Mouse (Mus musculus) embryonic facial prominence, embryonic 14.5 days (tissue): ENCODE results near the gene Olfr761. TPM values are rescaled to one million over a fixed set of nuclear protein-coding genes. Genes with fewer than 3 reads are reported as not detected.
A peak's percentile ranks its signal among the peaks of the same experiment; 100 is the strongest.
"Not testable (repeated sequence)": the region's sequence is repeated elsewhere in the genome, so short reads cannot be mapped to it uniquely, and the experiment has no call there.

ENCODE experiments used
- ATAC-seq: fragments of 200-750 bp; cut with Nextera tagmentation; 2 replicates; pipeline ENCODE4 v1.8.0; 2017; ENCODE audit warnings: low read depth, moderate number of reproducible peaks, moderate TSS enrichment
- DNase-seq: peaks from one replicate; pipeline ENCODE4 v3.0.0-alpha.2; 2015; ENCODE audit warnings: low spot score
- H3K27ac ChIP-seq: fragments of 300-500 bp; sonication (generic); replicated peaks from 2 replicates; pipeline ENCODE4 v1.5.1; 2014; ENCODE audit warnings: low read depth, mild to moderate bottlenecking, low read length, moderate library complexity
- H3K27me3 ChIP-seq: fragments of 300-500 bp; sonication (generic); replicated peaks from 2 replicates; pipeline ENCODE4 v1.6.1; 2014; ENCODE audit warnings: low read length; ENCODE audit not compliant: control insufficient read depth, insufficient read depth
- H3K36me3 ChIP-seq: fragments of 300-500 bp; sonication (generic); 2 replicates; pipeline ENCODE4 v1.6.1; 2014; ENCODE audit warnings: low read length, mixed read lengths; ENCODE audit not compliant: control insufficient read depth, insufficient read depth
- H3K4me1 ChIP-seq: fragments of 300-500 bp; sonication (generic); 2 replicates; pipeline ENCODE4 v1.6.1; 2014; ENCODE audit warnings: antibody characterized with exemption, low read length; ENCODE audit not compliant: control insufficient read depth, insufficient read depth
- H3K4me2 ChIP-seq: fragments of 300-500 bp; sonication (generic); 2 replicates; pipeline ENCODE4 v1.6.1; 2014; ENCODE audit warnings: low read depth, mild to moderate bottlenecking, low read length, moderate library complexity, mixed read lengths
- H3K4me3 ChIP-seq: fragments of 300-500 bp; sonication (generic); 2 replicates; pipeline ENCODE4 v1.5.1; 2014; ENCODE audit warnings: low read depth, mild to moderate bottlenecking, low read length
- H3K9ac ChIP-seq: fragments of 300-500 bp; sonication (generic); 2 replicates; pipeline ENCODE4 v1.6.1; 2014; ENCODE audit warnings: low read depth, mild to moderate bottlenecking, low read length, moderate library complexity, mixed read lengths
- H3K9me3 ChIP-seq: fragments of 300-500 bp; sonication (generic); 2 replicates; pipeline ENCODE4 v1.6.1; 2016; ENCODE audit warnings: low read length; ENCODE audit not compliant: control insufficient read depth
- WGBS: fragments of 180-500 bp; shearing (Covaris S2); extraction: QIAGEN DNeasy Blood & Tissue Kit; methylation state at CpG from one replicate; pipeline ENCODE4 v1.1.7; 2014; 5-methylcytosine and 5-hydroxymethylcytosine counted together
- polyA plus RNA-seq: library from polyadenylated mRNA; unstranded; fragments of >200 nt; fragmentation: Nextera tagmentation; extraction: Ambion mirVana; gene quantifications from 2 replicates; pipeline ENCODE4 v1.2.1, GENCODE M21; 2014

Olfr761 gene
- polyA plus RNA-seq, result not detected in 2 replicates

DNA sequence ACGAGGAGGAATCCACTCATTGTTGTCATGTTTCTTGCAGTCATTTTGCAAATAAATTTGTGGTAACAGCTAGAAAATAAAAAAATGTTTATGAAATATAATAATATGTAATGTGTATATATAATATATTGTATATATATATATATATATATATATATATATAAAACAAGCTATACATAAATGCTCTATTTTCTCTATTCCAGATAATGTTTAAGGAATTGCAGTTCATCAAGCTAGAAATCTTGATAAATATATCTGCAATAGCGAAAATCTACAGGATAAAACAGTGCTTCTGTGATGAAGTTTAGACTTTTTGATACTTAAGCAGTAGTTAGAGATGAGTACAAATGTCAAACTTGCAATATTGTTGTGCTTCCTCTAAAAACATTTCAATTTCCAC, at the start of gene Olfr761:
Olfr761 (minus strand) TSS at position 101 of the 400 bp plus-strand sequence.
- Histone ChIP-seq H3K9ac (no peak within 1 kb of the TSS), H3K27me3 (no peaks in the 10 kb centered on the region), H3K36me3 (no peaks in the 10 kb centered on the region), H3K27ac (no peak within 1 kb of the TSS), H3K9me3 (no peaks in the 10 kb centered on the region), H3K4me2 (no peak within 1 kb of the TSS), H3K4me1 (no peaks in the 10 kb centered on the region), H3K4me3 (no peak within 1 kb of the TSS)
- DNase-seq (no peak), ATAC-seq (no peak)
- 73% methylated on average over 2 of the region's 2 CpGs for WGBS

DNA sequence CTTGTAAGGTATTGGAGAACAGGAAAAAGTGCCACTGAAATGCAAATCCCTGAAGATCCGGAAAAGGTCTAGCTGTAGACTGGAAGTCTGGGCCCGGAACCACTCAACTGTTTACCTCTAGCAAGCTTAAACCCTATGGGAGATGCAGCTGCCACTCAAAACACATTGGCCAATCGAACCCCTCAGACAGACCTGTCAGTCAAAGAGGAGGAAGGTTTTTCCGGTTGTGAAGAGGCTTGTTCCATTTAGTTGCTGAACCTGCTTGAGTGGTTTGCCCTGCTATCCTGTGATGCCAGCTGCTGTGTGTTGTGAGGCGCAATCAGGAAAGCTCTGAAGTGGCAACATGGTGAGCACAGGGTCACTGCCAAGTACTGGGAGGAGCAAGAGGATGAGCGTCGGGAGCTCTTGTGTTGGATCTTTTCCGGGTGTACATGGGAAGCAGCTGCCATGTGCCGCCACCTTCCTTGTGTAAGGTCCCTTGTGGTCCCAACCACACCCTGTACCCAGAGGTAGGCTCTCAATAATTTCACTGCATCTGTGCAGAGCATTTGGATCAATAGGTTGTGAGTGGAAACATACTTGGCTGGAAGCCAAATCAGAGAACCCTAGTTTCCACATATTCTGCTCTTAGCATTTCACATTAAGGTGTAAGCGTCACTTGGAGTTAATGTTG, 42.9 kb upstream of the Olfr761 start:
- WGBS, result 62% methylated on average over 10 of the region's 10 CpGs
- ATAC-seq, result no peak
- DNase-seq, result peak; percentile 4

DNA sequence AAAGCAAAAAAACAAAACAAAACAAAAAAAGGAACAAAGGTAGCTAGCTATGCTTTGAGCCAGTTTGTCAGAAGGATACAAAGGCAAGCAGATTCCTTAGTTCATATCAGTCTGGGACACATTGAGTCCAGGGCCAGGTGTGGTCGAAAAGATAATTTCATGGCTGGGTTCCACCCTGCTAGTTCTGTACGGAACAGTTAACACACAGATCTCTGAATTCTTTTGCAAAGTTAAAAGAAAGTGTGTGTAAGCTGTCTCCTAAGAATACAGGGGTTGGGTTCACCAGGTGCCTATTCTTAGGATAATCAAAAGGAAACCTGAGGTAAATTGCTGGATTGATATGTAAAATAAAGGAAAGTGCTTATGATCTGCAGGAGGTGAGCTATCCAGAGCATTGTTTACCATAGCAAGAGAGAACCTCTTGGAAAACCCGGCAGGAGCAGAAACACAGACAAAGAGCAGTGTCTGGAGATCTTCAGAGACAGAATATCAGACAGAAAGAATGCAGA, 37.6 kb upstream of the Olfr761 start:
- no peak for ATAC-seq
- DNase-seq, result no peak
- H3K9me3 ChIP-seq, result no peaks in the 10 kb centered on the region; the same call in 1 of the 2 replicates
- no peak overlapping the region for H3K27ac ChIP-seq
- H3K27me3 ChIP-seq, result no peaks in the 10 kb centered on the region
- H3K9ac ChIP-seq, result no peak overlapping the region
- no peaks in the 10 kb centered on the region for H3K4me1 ChIP-seq
- no peak overlapping the region for H3K4me3 ChIP-seq
- WGBS, result 51% methylated on average over 3 of the region's 3 CpGs
- no peaks in the 10 kb centered on the region for H3K36me3 ChIP-seq
- H3K4me2 ChIP-seq, result no peak overlapping the region

More for the DNA sequence above, 42.9 kb upstream of the Olfr761 start:
- Histone ChIP-seq H3K9ac (no peak overlapping the region), H3K4me1 (no peaks in the 10 kb centered on the region), H3K4me3 (no peak overlapping the region), H3K36me3 (no peaks in the 10 kb centered on the region), H3K4me2 (no peak overlapping the region), H3K27ac (no peak overlapping the region), H3K27me3 (no peaks in the 10 kb centered on the region), H3K9me3 (no peaks in the 10 kb centered on the region; the same call in 1 of the 2 replicates)

DNA sequence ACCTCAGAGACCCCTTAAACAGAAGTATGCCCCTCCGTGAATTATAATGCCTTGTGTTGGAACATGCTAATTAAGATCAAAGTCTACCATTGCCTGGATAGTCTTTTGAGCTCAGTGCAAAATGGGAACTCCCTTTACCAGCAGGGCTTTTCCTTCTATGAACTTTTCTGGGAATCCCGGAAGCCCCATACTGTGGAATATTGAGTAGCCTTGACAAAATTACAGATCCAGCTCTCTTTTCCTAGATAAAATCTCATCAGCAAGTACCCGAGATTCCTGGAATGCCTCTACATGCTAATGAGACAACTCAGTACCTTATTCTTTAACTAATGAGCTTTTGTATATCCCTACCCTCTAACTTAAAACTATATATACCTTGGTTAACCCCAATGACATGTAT, 20.7 kb upstream of the Olfr761 start:
- H3K27me3 ChIP-seq, result no peaks in the 10 kb centered on the region
- WGBS, result 85% methylated on average over 3 of the region's 3 CpGs
- no peak overlapping the region for H3K4me3 ChIP-seq
- DNase-seq, result no peak
- H3K27ac ChIP-seq, result no peak overlapping the region
- H3K9me3 ChIP-seq, result no peaks in the 10 kb centered on the region
- H3K4me2 ChIP-seq, result no peak overlapping the region
- ATAC-seq, result no peak
- no peaks in the 10 kb centered on the region for H3K36me3 ChIP-seq
- H3K4me1 ChIP-seq, result no peaks in the 10 kb centered on the region
- no peak overlapping the region for H3K9ac ChIP-seq

DNA sequence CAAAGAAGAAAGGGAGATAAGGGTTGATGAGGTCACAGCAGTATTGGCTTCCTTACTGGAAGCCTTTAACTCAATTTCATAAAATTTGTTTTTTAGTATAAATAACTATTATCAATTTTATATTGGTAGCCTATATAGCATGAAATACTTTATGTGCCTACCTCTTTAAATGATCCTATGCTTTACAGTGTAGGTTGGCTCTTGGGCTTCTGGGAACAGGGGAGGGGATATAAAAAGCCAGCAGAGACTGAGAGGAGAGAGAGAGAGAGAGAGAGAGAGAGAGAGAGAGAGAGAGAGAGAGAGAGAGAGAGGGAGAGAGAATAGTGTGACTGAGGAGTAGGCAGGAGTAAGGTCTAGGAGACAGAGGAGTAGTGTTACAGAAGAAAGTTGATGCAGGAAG, 32.6 kb downstream of the Olfr761 start, which contains the start of gene Olfr128:
Olfr128 (plus strand) TSS at position 301 of the 400 bp plus-strand sequence.
- Histone ChIP-seq H3K27me3 (no peaks in the 10 kb centered on the region), H3K9me3 (no peaks in the 10 kb centered on the region), H3K9ac (no peak within 1 kb of the TSS), H3K4me3 (no peak within 1 kb of the TSS), H3K36me3 (no peaks in the 10 kb centered on the region), H3K27ac (no peak within 1 kb of the TSS), H3K4me1 (no peaks in the 10 kb centered on the region), H3K4me2 (no peak within 1 kb of the TSS)
- ATAC-seq (no peak), DNase-seq (no peak)

DNA sequence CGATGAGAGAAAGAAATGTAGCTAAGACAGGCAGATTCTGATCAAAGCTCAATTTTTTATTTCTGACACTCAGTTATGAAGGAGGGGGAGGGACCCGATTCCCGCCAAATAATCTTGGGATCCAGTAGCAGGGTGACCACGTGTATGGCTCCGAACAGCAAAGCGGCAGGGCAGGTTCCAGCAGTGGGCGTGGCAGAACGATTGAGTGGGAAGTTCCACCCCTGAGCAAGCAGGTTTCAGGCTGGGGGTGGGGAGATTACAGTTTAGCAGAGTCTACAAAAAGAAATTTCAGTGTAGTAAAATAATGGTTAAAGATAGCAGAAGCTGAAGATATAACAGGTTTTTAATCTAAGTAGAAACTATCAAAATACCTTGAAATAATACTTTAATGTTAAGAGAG, 46.1 kb downstream of the Olfr761 start:
- H3K4me2 ChIP-seq, DNase-seq, ATAC-seq, H3K4me3 ChIP-seq, H3K9me3 ChIP-seq, H3K4me1 ChIP-seq, H3K27me3 ChIP-seq, H3K36me3 ChIP-seq, H3K27ac ChIP-seq, H3K9ac ChIP-seq: not testable (repeated sequence)
- WGBS, result 67% methylated on average over 8 of the region's 8 CpGs

Other genes with a start within 250 kb of the Olfr761 start
- 0.17 TPM in 1 of 2 replicates, not detected in the other for gene Olfr120, start 231.3 kb downstream of the Olfr761 start, polyA plus RNA-seq
- gene Olfr121, start 204.2 kb downstream of the Olfr761 start, polyA plus RNA-seq, result 0.18 TPM in 1 of 2 replicates, not detected in the other
- gene Olfr122, start 184.5 kb downstream of the Olfr761 start, polyA plus RNA-seq, result not detected in 2 replicates
- gene Olfr123, start 159.6 kb downstream of the Olfr761 start, polyA plus RNA-seq, result not detected in 2 replicates
- 0.15 and 0.30 TPM in 2 replicates for gene Olfr124, start 153.2 kb downstream of the Olfr761 start, polyA plus RNA-seq
- not detected in 2 replicates for gene Olfr125, start 120.1 kb downstream of the Olfr761 start, polyA plus RNA-seq
- gene Olfr126, start 105.6 kb downstream of the Olfr761 start, polyA plus RNA-seq, result not detected in 2 replicates
- gene Olfr127, start 52.6 kb downstream of the Olfr761 start, polyA plus RNA-seq, result not detected in 2 replicates
- gene Olfr128, start 32.5 kb downstream of the Olfr761 start, polyA plus RNA-seq, result not detected in 2 replicates
- gene Olfr129, start 107.0 kb upstream of the Olfr761 start, polyA plus RNA-seq, result not detected in 2 replicates
- gene Olfr130, start 110.8 kb upstream of the Olfr761 start, polyA plus RNA-seq, result not detected in 2 replicates
- 0.22 and 0.30 TPM in 2 replicates for gene Olfr131, start 135.6 kb upstream of the Olfr761 start, polyA plus RNA-seq
- not detected in 2 replicates for gene Olfr132, start 181.4 kb upstream of the Olfr761 start, polyA plus RNA-seq
- gene Olfr133, start 192.2 kb upstream of the Olfr761 start, polyA plus RNA-seq, result not detected in 2 replicates
- not detected in 2 replicates for gene Olfr134, start 218.3 kb upstream of the Olfr761 start, polyA plus RNA-seq